Mouse (Mus musculus) adrenal gland, adult 18-20 months (tissue): Measurements from ENCODE around the gene Lurap1. TPM values are rescaled to one million over a fixed set of nuclear protein-coding genes. Genes with fewer than 3 reads are reported as not detected.

ENCODE experiments used
- DNase-seq, 2 experiments: peaks; one replicate each; pipeline ENCODE4 v3.0.0; 2021 to 2022; ENCODE audit warnings: low spot score in 2 of 2
- long read RNA-seq, 2 experiments: library from polyadenylated mRNA; stranded (forward); transcript quantifications; one replicate each; pipeline ENCODE4 v2.0.0; 2021
- total RNA-seq, 2 experiments: library from RNA; stranded (reverse); gene quantifications; 1 replicate in 1 of 2; 2 replicates in 1 of 2; pipeline ENCODE4 v1.2.3; 2021

Lurap1 gene
- 10 to 100 TPM in 1 of 2 experiments, 1 to 10 TPM in 1; 9.8 to 12.3 TPM for total RNA-seq
- long read RNA-seq, experiment 1, full-length matches to known transcripts = 7 of 10 reads
- long read RNA-seq, experiment 1, partial matches to known transcripts = 0 of 10 reads
- long read RNA-seq, experiment 1, other reads (novel, unspliced or antisense) = 3 of 10 reads
- long read RNA-seq, experiment 2, full-length matches to known transcripts = 4 of 8 reads
- long read RNA-seq, experiment 2, partial matches to known transcripts = 0 of 8 reads
- long read RNA-seq, experiment 2, other reads (novel, unspliced or antisense) = 4 of 8 reads

DNA sequence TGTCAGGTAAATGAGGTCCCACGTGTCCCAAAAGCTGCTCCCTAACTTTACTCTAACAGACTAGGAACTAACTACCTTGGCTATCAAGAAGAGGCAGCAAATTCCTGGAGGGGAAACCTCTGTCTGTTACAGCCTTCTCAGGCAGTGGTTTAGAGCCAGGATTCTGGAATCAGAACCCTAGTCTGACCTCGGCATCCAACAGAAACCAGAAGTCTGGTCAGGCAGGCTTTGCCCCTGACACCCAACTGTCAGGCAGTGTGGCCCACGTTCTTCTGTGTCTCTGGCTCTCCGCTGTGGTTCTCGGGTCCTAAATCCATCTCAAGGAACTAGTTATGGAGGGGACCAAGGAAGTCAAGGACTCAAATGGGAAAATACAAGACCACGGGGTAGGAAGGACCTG, at the start of gene Lurap1:
Gene Lurap1 (minus strand): TSS at position 101 of the 400 bp plus-strand sequence.
- DNase-seq = no peak

DNA sequence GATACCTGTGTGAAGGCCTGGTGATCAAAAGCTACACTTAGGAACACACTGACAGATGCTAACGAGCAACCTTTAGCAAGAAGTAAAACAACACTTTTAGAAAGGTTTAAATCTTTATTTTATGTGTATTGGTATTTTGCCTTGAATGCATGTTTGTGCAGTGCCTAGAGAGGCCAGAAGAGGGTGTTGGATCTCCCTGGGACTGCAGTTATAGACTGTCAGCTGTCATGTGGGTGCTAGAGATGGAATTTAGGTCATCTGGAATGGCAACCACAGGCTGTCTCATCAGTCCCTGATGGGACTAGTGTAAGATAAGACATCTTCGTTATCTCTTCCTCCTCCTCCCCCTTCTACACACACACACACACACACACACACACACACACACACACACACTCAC, 47.3 kb upstream of the Lurap1 start:
- DNase-seq = no peak

DNA sequence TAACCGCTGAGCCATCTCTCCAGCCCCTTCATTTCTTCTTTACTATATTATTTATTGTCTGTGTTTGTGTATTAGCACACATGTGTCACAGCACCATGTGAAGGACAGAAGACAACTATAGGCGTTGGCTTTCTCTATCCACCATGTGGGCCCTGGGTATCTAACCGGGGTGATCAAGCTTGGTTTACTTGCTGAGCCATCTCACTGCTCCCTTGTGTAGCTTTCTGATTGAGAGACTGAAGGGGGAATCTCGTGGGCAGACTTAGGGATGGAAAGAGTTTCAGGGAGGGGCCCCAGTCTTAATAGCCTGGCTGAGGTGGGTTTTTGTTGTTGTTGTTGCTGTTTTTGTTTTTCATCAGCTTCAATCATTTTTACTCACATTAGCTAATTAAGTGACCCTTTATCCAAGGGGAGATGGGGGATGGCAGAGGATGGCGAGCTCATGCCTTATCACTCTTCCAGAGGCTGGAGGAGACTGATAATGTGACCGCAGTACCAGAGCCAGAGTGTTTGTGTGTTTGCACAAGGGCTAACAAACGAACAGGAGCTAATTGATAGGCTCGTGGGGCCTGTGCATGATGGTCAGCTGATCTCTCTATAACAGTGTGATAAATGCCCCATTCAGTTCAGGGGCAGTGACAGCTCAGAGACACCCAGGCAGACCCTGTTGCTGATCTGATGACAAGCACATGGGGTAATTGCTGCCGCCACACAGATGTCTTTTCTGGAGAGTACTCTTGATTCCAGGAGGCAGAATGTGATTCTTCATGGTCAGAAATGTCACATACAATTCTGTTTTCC, 42.6 kb upstream of the Lurap1 start:
- DNase-seq = no peak

DNA sequence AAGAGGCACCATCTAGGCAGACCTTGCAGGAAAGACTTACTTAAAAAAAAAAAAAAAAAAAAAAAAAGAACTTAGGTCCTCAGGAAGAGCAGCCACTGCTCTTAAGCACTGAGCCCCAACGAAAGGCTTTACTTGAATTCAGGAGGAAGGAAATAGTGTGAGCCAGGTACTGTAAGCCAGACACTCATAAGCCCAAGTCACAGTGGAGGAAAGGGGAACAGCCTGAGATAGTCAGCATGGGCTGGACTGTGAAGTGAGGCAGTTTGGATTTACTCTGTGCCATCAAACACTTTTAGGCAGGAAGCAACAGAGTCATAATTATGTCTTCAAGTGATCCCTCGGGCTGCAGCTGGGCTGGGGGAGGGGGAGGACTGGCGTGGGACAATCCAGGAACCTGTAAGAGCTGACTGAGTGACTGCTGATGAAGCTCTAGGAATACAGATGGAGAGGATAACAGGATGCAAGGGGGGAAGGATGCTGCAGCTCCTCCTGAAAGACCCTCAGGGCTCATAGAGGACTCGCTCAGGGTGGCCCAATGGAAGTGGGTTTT, 41.2 kb upstream of the Lurap1 start:
- DNase-seq = no peak

DNA sequence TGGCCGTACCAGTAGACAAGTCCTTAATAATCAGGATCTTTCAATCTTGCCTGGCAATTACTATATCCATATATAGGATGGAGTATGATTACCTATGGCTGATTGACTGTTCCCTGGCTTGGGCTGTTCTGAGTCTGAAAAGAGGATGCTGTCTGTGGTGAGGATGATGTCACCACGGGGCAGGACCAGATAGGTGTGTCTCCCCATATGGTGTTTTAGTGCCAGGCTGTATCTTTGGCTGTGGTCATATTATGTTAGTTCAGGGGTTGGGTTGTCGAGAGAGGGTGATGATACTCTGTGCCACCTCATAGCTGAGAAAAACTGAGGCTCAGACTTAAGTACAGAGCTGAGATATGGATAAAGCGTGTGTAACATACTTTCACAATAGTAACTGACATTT, 33.9 kb upstream of the Lurap1 start:
- no peak for DNase-seq

DNA sequence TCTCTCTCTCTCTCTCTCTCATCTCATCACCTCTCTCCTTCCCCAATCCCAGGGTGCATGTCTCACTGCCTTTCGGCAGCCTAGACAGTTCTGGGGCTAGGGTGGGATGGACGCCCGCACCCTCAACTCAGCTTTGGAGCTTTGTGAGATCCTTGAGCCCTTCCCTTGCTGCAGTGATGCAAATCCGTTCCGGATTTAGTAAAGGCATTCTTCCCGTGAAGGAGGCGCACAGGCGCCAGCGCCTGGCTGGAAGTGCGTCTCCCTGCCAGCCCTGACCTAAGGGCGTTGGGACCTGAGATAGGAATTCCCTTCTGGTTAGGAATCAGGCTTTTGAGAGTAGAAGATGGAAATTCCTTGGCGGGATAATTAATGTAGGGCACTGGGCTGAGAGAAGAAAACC, 31.6 kb upstream of the Lurap1 start:
- DNase-seq = no peak

DNA sequence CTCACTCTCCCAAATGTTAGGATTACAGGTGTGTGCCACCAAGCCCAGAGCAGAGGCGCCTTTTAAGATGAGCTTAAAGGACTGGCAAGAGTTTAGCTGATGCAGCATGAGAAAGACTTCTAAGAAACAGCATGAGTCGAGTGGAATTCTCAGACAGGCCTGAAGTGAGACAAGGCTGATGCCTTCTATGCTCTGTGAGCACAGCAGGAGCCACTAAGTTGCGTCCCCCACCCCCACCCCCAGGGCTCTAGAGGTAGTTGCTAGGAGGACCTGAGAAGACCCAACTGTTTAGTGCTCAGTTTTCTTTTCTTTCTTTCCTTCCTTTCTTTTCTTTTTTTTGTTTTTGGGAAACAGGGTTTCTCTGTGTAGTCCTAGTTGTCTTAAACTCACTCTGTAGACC, 30.9 kb upstream of the Lurap1 start:
- no peak for DNase-seq

DNA sequence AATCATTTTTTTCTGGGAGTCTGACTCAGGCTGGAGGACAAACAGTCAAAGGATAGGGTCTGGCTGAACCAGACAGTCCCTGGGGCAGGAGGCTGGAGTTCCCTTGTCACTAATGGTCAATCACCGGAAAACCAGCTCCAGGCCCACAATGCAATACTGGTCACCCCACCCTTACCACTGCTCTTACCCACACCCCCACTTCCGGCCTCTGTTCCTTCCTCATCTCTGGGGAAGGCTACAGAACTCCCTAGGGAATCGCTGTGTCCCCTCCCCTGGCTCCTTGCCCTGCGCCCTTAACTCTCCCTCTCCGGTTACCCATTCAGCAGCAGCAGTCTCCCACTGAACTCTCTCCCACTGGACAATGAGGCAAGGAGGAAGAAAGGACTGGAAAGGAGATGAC, 26.0 kb upstream of the Lurap1 start:
- peak; percentile 40 to 63 for DNase-seq

DNA sequence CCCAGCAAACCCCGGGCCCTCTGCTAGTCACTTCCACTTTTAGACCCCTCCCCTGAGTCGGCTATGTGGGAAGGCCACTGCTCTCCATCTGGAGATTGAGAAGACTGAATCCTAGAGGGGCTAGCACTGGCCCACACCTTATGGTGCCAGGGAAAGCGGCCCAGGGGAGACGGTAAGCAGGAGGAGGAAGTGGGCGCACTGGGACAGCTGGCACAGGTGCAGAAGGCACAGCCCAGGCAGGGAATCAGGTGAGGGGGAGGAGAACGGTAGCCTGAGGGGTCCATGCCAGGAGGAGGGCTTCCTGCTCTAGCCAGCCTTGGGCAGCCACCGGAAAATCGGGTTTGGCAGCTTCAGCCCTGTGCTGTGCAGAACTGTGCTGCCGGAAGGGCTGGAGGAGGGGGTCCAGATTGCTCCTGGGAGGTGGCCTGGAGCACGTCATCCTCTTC, 25.4 kb upstream of the Lurap1 start:
- DNase-seq = peak in 1 of 2 experiments; percentile 36

DNA sequence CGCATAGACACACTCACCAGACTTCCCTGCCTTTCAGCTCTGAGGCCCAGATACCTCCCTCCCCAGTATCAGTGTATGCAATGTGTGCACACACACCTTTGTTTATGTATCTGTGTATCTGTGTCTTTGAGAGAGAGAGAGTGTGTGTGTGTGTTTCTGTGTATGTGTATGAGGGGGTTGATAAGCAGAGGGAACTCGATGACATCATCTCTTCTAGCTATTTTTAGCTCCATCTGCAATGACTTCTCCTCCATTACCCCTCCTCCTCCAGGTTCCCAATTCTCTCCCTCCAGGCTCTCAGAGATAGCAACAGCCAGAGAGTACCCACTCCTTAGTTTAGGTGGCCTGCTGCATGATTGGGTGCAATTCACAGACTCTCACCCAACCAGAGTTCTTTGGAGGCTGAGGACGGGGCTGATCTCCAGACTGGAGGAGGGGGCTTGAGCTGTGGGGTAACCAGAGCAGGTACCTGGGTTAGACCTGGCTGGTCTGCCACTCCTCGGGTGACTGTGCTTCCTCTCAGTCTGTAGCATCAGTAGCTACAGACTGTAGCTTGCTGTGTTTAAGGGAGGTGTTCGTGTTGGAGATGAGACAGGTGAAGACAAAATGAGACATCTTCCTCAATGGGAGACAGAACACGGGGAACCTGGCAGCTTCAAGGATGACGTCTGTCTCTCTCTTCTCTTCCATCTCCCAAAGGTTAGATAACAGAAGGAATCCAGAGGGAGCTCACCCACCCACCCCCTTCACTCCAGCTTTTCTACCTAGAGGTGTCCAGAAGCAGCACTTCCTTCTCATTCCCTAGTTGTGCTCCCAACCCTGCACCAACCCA, 24.8 kb upstream of the Lurap1 start:
- DNase-seq = no peak

DNA sequence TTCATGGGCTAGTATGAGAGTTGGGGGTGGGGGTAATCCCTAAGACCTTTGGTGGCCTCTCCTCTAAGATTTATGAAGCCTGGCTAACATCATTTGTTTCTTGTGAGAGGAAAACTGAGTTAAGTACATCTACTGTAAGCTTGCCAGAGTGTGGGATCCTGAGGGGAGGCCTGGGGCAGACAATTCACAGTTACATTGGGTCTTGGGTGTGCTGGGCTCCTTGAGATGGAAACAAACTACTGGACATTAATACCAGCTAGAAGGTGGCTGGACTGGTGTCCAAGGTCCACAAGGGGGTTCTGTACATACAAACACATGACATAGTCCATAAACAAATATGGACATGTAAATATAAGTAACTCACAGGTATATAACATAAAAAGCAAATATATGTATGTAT, 24.0 kb upstream of the Lurap1 start:
- no peak for DNase-seq

DNA sequence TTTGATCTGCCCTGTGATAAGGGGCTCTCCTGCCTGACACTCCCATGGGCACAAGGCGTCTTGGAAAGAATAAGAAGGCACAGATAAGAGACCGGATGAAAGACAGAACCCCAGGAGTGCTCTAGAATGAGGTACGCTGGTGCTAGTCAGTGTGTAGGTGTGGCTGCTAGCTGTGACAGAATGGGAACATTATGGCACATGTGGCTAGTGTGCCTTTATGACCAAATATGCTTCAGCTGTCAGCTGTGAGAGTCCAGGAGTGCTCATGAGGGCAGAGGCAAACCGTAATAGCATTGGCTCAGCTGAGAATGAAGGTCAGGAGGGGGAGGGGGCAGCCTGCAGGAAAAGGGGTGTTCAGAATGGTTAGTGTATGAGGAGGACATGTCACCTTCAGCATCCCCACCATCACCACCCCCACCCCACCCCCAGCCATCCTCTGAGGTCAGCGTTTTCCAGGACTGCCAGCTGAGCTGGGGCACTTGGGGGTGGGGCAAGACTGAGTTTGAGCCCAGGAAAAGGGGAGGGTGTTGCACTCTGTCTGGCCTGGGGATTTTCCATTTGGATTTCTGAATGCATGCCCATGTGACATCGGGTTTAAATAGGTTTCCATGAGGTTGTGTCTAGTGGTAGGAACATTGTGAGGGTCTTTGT, 23.5 kb upstream of the Lurap1 start:
- DNase-seq = no peak

DNA sequence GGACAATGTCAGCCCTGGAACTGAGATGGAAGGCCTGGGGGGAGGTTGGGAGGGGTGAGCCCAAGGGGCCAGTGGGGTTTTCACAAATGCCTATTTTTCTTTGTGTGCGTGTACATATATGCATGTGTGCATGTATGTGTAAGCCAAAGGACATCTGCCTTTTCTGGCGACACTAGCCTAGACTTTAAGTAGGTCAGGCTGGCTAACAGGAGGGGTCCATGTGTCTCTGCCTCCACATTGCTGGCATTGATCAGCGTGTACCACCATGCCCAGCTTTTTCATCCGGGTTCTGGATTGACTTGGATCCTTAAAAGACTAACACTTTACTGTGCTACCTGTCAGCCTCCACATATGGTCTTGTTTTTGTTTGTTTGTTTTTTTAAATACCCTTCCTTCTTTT, 22.6 kb upstream of the Lurap1 start:
- DNase-seq = no peak

DNA sequence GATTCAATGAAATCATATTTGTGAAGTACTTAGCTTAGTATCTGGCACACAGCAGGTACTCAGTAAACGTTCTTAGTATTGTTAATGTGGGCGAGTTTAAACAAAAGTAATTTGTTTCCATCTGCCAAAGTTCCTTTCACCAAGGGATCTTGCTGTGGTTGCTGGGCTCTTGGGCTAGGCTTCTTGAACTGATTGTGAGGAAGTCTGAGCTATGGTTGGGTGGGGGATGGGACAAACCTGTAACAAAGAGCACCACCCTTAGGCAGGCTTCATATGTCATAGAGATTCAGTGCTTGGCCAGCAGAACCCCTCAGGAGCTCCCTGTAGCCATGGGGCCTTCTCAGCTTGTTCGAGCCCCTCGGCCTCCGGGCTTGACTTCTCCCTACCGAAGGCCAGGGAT, 21.9 kb upstream of the Lurap1 start, which contains the start of the genes 1700042G07Rik and Gm49337:
Gene 1700042G07Rik (plus strand): TSS at position 301 of the 400 bp plus-strand sequence.
Gene Gm49337 (plus strand): TSS at position 313 of the 400 bp plus-strand sequence.
- no peak for DNase-seq

DNA sequence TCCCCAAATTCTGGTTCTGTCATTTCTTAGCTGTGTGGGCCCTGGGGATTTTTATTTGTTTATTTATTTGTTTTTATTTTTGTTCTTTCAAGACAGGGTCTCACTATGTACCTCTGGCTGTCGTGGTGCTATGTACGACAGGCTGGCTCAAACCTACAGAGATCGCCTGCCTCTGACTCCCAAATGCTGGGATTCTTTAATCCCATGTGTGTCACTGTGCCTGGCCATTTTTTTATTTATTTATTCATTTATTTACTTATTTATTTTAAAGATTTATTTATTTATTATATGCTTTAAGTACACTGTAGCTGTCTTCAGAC, 18.2 kb upstream of the Lurap1 start:
- no peak for DNase-seq

DNA sequence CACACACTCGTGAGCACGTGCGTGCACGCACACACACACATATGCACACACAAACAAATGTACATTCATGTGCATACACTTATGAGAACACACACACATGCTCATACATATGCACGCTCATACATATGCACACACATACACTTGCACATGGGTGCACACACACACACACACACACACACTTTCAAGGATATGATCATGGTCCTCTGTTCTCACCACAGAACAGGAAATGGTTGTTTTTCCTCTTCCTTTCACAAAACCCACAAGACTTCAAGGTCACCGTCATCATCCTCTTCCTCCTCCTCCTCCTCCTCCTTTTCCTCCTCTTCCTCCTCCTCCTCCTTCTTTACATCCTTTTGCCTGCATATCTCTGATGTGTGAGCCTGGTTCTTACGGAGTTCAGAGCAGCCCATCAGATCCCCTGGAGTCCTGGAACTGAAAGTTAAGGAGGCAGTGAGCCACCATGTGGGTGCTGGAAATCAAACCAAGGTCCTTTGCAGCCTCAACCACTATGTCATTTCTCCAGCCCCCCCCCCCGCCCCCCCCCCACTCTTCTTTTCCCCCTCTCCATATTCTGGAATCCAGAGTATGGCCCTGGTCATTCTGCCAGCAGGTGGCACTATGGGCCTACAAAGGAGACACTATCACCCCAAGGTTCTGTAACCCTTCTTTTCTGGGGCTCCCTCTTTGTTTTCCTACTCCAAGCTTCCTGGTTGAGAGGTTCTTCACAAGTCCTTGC, 17.6 kb upstream of the Lurap1 start:
- DNase-seq = peak; percentile 72 to 81

DNA sequence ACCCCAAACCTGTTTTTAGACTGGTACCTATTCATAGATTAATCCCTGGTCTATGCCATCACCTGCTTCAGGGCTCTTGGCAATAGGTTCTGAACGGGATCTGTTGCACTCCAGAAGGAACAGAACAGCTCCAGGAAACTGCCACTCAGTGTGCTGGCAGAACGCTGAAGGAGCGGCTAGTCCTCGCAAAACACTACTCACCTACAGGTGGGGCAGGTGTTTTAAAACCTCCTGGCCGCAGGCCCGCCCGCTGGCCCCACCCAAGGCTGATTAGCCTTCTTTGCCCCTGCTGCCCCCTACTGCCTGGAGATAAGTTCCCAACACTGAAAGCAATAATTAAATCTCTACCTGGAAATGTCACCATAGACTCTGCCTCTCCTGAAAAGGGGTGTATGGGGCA, 16.3 kb upstream of the Lurap1 start, which contains the start of gene Tspan1:
Gene Tspan1 (minus strand): TSS at position 198 of the 400 bp plus-strand sequence.
- DNase-seq = no peak

DNA sequence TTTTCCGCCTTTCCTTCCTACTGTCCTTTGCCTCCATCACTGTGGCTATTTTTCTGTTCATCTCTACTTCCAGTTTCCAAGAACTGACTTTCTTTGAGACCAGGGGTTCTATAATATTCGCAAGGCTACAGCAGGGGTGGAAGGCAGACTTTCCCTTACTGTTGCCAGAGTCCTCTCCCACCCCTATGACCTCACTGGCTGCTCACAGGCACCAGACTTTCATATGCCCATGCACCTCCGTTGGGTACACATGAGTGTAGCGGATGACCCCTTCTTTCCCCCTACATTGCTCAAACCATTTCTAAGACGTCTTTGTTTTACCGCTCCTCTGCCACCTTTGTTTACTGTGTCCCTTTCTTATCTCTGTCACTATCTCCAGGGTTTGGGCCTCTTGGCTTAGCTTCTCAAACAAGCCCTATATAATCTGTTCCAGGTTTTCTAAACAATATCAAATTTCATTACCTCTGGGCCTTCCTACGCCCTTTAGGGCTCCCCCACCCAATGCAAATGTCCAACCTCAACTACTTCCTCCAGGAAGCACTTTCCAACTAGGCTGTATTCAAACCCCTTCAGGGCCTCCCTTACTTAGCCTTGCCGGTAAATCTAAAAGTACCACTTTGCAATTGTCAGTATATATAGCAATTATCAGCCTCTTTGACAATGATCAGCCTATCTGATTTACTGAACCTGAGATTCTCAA, 14.7 kb upstream of the Lurap1 start:
- DNase-seq = no peak
